Comparison of ENCODE assay signal across 22 mouse cellular contexts in the genomic region with DNA sequence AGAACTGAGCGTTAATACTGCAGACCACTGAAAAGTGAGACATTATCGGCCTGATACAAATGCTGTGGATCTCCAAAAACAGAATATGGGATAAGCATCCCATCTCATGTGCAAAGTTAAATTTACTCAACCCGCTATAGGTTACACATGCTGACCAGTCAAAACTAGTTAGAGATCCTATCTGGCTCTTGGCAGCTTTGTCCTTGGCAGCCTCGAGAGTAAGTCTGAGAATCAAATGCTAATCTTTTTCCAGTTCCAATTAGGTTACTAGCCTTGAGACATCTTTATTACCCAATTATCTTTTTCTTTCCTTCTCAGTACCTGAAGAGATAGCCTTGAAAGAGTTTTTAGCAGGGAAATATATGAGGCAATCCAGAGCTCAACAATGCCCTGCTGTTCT.
"Had no signal": no experiment of that assay in that cellular context is flagged by ENCODE, and none has a peak within 500 bp of the region (broad histone marks: within the 10 kb centered on the region; RNA-seq: fewer than 3 reads in every experiment).

No protein-coding gene starts in this region.

- DNase-seq: gastrocnemius, postnatal 14 days; gastrocnemius, postnatal 36 days; heart, adult 2 months; heart, postnatal 10 days; heart, postnatal 4 days; kidney, adult 18-20 months; kidney, adult 8-10 months; kidney, postnatal 10 days; kidney, postnatal 25 days; kidney, postnatal 4 days; left cerebral cortex, postnatal 4 days had no signal

- H3K4me2 ChIP-seq: heart, embryonic 11.5 days; hindbrain, embryonic 12.5 days; hindbrain, embryonic 14.5 days; limb, embryonic 13.5 days; limb, embryonic 15.5 days; liver, embryonic 12.5 days had no signal

- H3K36me3 ChIP-seq: hindbrain, embryonic 10.5 days; hindbrain, embryonic 12.5 days; limb, embryonic 13.5 days; limb, embryonic 15.5 days; liver, embryonic 12.5 days had no signal

- H3K27me3 ChIP-seq: hindbrain, embryonic 12.5 days; limb, embryonic 15.5 days; liver, embryonic 12.5 days had no signal

- H3K4me3 ChIP-seq: heart, adult 2 months; hindbrain, embryonic 10.5 days; hindbrain, embryonic 12.5 days; layer of hippocampus, adult 2 months; limb, embryonic 13.5 days; limb, embryonic 15.5 days; liver, embryonic 12.5 days had no signal

- ATAC-seq: hindbrain, embryonic 16.5 days; inflammation-experienced regulatory T-cells, adult 6 months; liver, embryonic 12.5 days had no signal

- H3K4me1 ChIP-seq: hindbrain, embryonic 10.5 days; hindbrain, embryonic 12.5 days; limb, embryonic 15.5 days; liver, embryonic 12.5 days had no signal

- H3K27ac ChIP-seq: heart, adult 2 months; hindbrain, embryonic 10.5 days; hindbrain, embryonic 12.5 days; hindbrain, embryonic 14.5 days; layer of hippocampus, adult 2 months; limb, embryonic 13.5 days; limb, embryonic 15.5 days; liver, embryonic 12.5 days; liver, embryonic 14.5 days had no signal

- H3K9me3 ChIP-seq: hindbrain, embryonic 10.5 days; hindbrain, embryonic 12.5 days; limb, embryonic 13.5 days; limb, embryonic 15.5 days; liver, embryonic 12.5 days had no signal

- H3K9ac ChIP-seq: hindbrain, embryonic 12.5 days; hindbrain, embryonic 14.5 days; limb, embryonic 13.5 days; limb, embryonic 15.5 days; liver, embryonic 12.5 days; liver, embryonic 14.5 days had no signal
